Mouse (Mus musculus) liver, adult 2 months (tissue): ENCODE measurements at regions not wholly inside any gene's neighbourhood (a gene's known extent, or its start where the extent isn't known, plus 50 kb on each side); places are given as distances from the start of the nearest gene placed in this dataset.

Source experiments
- CTCF ChIP-seq: fragments of 200-500 bp; IDR thresholded peaks from 2 replicates; pipeline ENCODE4 v1.5.1; 2011; ENCODE audit warnings: low read depth, low read length, control low read depth
- POLR2A ChIP-seq: fragments of 200-500 bp; IDR thresholded peaks from 2 replicates; pipeline ENCODE4 v1.6.1; 2011; ENCODE audit warnings: low read length, control low read depth; ENCODE audit not compliant: insufficient read depth; ENCODE audit errors: extremely low read depth

DNA sequence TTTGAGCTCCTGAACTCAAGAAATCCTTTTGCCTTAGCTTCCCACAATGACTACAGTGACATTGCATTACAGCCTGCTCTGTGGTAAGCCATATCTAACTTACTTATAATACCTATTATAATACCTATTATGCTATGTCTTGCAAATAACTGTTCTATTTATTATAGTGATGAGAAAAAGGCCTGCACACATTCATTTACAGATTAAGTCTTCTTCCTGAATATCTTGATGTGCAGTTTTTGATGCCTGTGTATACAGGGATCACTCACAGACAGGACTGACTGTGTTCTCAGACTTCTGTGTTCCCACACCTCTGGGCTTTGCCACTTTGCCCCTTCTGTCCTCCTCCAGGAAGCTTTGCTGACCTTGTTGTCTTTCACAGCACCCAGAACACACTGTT lies 102.8 kb upstream of the Dlg1 start:
- TF ChIP-seq CTCF (no peak), POLR2A (no peak)
